Mouse (Mus musculus): ENCODE measurements around the gene Fam196b. TPM values are rescaled to one million over a fixed set of nuclear protein-coding genes. Genes with fewer than 3 reads are reported as not detected.

The Fam196b gene
- 1 to 10 TPM in 1 of 2 experiments, under 1 TPM in 1; 0.87 to 1.2 TPM for total RNA-seq (2021)
- long read RNA-seq = 0 reads

DNA sequence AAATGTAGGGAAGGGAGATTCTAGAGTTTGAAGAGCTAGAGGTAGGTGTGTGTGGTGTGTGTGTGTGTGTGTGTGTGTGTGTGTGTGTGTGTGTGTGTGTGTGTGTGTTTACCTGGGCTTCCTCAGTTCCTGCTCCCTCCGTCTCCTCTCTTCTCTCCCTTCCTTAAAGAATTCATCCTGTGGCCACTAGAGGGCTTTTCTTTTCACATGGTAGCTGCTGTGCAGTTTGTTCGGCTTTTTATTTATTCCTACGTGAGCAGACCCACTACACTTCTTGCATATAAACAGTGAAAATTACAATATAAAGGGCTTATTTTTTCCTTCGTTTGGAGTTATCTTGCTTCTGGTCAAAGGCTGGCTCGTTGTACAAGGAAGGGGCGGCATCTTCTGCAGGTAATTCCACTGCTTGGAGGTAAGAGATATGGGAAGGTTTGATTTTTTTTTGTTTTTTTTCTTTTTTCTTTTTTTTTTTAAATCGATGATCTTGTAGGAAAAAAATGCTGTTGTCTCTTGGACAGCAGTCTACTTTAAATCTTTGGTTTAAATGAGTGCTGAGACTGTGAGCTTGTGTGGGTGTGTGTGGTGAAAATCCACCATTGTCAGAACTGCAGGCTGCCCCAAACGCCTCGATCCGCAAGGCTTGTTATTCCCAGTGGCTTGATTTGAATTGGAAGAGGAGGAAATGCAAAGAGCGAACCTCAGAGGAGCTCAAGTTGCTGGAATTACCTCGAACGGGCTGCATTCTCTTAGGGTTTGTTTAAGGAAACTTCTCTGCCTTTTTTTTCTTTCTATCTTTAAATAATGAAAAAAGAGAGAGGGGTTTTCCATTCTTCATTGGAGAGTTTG is at the start of gene Fam196b:
Fam196b (plus strand) TSS at position 289 of the 846 bp plus-strand sequence.
- peak; percentile 17 to 46 for DNase-seq (ENCODE audit: low spot score in 2 of 2)

DNA sequence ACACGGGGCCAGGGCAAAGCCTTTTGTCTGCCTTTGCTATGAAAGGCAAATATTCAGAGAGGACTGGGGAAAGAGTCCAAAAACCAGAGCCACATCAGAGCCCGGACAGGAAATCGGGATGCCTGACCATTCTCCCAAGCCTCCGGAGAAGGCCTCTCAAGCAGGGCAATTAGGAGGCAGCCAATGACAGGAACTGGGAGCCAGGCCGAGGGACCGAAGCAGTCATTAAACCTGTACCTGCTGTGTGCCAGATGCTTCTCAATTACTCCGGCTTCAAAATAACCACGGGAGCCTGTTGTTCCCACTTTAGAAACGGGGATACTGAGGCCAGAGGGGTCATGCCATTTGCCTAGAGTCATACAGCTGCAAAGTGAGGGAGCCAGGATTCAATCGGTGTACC is 42.6 kb upstream of the Fam196b start:
- DNase-seq (ENCODE audit: low spot score in 2 of 2) = peak; percentile 21 to 35

DNA sequence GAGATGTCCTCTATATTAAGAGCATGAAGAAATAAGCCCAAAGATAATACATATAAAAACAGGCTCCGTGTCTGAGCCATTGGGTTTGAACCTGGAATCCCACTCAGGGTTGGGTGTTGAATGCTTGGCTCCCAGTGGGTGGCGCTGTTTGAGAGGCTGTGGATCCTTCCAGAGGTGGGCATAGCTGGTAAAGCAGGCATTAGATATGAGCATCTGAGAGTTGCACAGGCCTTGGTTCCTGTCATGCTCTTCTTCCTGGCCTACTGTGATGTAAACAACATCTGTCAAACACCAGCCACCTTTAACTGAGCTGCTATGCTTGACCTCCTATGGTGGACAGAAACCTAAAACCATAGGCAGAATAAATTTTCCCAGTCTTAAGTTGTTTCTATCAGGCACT is 38.7 kb upstream of the Fam196b start:
- DNase-seq (ENCODE audit: low spot score in 2 of 2) = peak; percentile 33 to 49

DNA sequence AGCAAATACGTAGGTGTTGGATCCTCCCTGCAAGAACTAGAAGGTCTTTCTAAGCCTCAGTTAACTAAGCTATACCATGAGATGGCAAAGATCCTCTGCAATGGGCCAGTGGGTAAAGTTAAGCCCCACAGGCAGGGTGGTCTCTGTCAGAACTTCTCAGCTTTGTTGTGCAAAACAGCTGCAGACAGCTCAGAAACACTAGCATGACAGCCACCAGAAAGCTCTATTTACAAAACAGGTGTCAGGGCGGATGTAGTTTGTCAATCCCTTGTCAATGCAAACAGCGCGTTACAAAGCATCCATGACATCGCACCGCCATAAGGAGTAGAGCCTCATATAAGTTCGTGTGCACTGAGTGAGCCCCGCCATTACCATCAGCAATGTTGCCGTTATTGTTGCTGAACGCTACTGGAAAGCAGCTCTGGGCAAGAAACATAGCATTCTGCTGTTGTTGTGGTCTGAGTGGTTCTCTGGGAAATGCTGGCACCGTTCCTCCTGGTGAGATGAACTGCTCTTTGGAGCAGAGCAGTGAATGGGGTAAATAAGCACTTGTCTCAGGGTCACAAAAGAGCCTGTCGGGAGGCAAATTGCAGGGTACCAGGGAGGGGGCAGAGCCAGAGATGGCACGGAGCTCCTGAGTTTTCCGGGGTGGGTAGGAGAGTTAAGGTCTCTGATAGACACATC is 38.1 kb upstream of the Fam196b start:
- peak; percentile 34 to 45 for DNase-seq (ENCODE audit: low spot score in 2 of 2)

DNA sequence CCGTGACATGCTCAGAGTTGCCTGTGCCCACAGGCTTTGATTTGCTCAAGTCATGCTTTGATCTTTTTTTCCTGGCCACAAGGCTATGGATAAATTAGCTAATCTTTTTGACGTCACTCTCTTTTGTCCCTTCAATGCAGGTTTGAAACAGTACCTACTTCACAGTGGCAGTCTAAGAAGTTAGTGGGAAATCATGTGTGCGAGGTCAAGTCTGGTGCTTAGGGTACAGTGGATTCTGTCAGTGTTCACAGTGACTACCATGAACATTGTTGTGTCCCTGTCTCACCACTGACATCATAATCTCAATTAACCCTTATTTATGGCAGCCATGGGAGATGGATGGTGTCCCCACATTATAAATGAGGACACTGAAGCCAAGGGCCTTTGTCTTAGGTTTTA is 37.6 kb upstream of the Fam196b start:
- DNase-seq (ENCODE audit: low spot score in 2 of 2) = no peak

DNA sequence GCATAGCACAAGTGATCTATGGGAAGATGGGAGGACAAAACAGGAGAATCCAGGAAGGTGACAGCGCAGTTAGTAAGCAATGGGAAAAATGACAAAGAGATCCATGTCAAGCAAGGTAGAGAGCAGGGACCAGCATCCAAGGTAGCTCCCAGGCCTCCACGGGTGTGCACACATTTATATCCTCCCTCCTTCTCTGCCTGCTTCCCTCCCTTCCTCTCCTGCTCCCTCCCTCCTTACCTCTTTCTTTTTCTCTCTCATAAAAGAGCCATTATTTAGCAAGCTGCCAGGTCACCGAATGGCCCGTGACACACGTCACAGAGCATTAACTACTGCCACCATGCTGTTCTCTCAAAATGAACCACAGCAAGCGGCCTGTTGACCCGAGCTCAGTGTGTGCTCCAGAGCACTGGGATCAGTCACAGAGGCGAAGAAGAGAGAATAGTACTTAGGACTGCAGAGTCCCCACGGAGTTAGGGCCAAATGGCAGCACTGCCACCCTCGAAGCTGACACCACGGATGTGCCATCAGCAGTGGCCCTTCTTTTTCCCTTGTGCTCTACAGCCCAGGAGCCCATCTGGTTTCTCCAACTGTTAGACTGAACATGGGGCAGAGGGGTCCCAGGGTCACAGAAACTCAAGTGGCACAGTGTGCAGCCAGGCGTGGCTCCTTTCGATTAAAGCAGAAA is 30.4 kb upstream of the Fam196b start:
- no peak for DNase-seq (ENCODE audit: low spot score in 2 of 2)

DNA sequence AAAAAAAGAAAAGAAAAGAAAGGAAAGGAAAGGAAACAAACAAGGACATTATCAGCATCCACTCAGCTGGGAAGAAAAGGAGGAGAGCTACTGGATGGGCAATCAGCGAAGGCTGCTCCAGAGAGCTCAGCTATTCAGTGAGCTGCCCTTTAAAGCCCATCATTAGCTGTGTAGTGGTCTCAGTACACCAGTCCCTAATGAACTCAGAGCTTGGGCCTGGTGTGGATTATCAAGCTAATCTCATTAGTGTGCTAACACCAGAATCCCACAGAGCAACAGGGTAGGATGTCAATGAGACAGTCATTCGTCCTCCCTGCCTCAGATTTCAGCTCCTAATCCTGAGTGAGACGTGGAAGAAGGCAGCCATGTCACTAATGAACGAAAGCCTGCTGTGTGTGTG is 24.4 kb upstream of the Fam196b start:
- DNase-seq (ENCODE audit: low spot score in 2 of 2) = no peak

DNA sequence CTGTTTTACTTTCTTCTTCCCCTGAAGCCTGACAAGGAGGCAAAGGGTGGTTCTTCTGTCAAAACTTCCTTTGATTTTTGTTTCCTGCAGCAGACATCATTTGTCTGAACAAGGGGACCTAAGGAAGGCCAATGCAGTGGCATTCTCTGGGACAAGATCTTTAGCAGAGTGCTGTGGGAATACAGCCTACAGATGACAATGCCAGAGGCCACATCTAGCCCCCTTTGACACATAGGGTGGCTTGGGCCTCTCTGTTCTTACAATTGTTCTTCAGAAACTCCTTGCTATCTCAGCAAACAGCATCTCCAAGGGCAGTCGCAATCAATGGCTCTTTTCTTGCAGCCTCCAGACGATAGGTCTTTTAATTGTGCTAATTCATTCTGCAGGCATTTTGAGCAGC is 23.9 kb upstream of the Fam196b start:
- no peak for DNase-seq (ENCODE audit: low spot score in 2 of 2)

DNA sequence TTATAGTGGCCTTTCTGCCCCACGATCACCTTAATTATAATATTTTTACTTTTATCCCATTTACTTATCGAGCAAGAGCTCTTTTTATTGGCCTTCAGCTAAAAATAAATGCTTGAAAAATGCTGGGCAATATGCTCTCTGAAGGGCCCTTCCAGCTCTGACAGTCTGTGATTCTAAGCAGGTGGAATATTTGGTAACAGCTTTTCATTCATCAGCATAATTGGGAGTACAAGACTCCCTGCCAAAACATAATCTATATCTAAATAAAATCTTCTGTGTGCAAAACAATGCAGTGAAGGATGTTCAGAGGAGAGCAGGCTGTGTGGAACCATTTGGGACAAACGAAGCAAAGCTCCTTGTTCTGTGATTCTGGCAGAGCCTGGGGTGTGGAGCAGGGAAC is 23.3 kb upstream of the Fam196b start:
- DNase-seq (ENCODE audit: low spot score in 2 of 2) = peak; percentile 17 to 24

DNA sequence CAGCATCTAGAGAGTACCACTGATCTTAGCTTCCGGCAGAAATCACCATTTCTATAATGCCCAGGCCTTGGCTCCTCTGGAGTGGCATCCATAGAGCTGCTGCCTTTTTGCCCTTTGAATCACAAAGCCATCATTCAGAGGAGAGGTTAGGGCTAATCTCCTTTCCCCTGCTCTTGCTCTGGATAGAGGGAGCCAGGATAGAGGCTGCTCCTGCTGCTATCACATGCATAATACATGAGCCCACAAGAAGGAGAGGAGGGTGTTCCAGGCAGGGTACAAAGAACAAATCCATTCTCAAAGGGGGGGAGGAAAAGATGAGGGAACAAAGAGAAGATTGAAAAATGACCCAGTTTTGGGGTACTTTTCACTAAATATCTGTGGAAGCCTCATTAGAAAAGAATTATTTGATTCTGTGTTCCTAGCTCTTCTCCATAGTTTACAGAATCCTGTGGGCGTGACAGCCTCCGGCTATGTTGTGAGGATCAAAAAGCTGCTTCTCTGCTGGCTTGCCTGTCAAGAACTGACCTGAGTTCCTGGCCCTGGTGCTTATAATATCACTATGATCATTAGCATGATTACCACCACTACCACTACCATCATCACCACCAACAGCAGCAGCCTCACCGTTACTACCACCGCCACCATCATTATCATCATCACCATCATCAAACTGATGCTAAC is 16.8 kb upstream of the Fam196b start:
- no peak for DNase-seq (ENCODE audit: low spot score in 2 of 2)

DNA sequence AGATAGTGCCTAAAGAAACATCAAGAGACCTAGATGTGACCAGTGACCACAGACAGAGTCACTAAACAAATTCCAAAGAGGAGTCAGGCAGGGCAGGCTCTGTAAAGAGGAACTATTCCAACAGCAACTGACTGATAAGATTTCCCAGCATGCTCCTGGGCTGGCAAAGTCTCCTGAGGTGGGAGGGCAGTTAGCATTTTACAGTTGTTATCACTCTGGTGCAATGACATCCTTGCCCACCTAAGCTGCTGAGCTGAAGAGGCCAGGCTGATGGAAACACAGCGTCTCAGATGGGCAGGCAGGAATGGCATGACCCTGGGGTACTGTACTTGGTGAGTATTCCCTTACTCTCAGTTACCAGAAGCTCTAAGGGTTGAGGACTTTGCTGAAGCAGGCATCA is 15.1 kb upstream of the Fam196b start:
- no peak for DNase-seq (ENCODE audit: low spot score in 2 of 2)

DNA sequence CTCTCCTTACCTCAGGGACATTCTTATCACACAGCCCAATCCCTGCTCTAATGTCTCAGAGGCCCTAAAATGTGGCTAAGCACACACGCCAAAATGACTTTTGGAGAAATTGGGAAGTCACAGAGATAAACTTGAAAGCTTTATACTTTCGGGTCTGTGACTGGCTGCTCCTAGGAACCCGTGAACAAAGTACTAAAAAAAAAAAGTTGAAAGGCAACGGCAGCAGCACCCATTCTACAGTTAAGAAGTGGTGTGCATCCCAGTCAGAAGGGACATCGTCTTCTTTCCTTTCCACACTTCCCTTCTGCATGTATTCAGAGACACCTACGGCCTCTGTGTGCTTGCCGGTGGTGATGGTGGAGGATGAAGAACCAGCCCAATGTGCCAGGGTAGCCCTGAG is 14.6 kb upstream of the Fam196b start:
- DNase-seq (ENCODE audit: low spot score in 2 of 2) = no peak

DNA sequence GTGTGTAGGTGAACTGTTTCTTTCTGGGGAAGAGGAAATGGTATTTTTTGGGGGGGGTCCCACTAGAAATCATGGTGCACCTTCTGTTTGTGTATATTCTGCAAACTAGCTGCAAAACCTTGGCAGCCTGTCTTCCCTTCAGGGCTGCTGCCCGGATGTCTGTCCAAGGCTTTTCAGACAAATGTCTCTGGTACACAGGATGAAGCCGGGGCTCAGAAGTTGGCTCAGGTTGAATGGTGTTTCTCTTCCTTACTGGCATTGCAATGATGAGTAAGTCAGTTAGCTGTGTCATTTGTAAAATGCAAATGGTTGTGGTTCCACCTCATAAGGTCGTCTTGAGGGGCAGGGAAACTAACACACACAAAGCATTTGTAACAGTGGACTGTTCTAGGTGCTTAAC is 8.4 kb upstream of the Fam196b start:
- no peak for DNase-seq (ENCODE audit: low spot score in 2 of 2)

DNA sequence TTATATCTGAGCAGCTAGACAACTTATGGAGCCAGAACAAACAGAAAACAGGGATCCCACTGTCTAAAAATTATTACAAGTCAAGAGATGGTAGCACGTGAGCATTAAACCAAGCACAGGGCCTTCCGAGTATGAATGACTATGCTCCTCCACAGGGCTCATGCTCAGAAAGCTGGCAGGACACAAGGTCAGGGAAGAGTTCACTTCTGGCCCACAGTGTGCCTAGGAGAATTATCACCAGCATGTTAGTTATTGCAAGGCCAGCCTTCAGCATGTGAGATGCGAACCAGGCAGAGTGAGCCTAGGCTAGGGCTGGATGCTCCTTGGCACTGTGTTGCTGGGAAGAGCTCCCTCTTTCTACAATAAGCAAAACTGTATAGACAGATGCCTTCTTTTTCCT is 5.9 kb upstream of the Fam196b start:
- no peak for DNase-seq (ENCODE audit: low spot score in 2 of 2)

DNA sequence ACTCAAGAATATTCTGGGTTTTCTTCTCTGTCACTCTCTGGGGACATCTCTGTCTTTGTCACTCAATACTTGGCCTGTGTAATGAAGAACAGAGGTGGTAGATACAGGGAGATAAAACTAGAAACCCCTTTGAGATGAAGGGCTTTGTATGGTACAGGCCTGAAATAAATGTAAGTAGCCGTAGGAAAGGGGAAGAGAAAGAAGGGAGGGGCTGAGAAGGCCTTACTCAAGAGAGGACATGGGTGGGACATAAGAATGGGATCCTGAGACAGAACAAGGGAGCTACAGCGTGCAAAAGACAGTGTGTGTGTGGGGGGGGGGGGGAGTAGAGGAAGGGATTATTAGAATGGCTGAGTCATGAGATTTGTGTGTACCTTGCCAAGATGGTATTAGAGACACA is 5.3 kb upstream of the Fam196b start:
- DNase-seq (ENCODE audit: low spot score in 2 of 2) = no peak

DNA sequence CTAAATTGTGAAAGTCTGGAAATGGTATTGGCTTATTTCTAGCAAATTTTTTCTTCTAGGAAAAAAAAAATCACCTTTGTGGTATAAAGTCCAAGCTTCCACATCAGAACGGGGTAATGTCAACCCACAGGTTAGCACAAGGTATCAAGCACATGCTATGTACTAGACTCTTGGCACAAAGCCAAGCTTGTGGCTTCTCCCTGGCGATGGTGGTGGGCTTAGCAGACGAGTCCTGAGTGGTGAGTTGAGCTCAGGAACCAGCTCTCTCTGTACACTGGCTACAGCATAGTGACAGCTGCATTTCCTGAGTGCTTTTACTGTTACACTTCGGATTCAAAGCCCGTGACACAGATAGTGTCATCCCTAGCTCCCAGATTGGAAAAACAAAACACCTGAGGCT is 2.9 kb upstream of the Fam196b start:
- DNase-seq (ENCODE audit: low spot score in 2 of 2) = no peak

DNA sequence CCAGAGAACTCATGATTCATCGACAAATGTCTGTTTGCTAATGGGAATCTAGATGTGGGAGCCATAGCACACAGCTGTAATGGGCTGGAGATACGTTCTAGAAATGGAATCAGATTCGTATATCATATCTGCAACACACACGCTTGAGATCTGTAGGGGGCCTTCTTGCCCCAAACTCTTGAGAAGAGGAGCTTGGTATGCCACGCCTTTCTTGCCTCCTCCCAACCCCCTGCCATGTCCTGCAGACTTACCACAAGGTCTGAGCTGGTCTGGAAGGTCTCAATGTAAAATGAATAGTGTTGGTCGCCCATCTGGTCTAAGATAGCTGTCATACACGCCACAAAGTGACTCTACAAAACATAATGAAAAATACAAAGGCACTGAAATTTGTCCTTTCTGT is 2.4 kb upstream of the Fam196b start:
- no peak for DNase-seq (ENCODE audit: low spot score in 2 of 2)

DNA sequence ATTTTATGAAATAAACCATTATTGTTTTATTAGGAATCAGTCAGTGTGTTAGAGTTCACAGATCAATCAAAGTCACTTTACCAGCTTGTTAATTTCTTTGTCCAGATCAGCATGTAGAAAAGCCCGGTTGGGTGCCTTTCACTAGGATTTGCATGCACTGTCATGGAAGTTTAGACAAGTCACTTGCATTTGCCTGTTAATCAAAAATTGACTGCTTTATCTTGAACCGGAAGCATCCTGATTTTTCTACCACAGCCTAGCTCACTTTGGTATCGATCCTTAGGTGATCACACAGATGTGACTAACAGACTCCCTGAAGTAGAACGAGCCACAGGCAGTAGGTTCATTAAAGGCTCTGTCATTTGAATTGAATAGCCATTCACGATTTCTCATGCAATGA is 761 bp downstream of the Fam196b start:
- DNase-seq (ENCODE audit: low spot score in 2 of 2) = no peak

DNA sequence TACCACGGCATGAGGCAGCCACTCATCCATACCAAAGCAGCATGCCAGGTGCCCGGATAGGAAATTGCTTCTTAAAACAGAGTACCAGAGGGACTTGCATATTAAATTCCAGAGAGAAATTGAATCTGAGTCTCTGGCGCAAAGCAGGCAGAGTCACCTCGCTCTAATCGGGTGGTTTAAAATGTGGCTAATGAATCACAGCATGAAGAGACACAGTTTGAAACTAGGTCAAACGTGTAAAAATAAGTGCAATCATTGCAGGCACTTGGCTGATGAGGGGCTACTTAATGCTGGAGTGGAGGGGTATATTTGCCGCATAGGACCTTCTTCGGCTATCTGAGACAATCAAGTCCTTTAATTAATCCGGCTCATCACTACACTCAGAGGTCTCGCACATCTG is 1.6 kb downstream of the Fam196b start:
- DNase-seq (ENCODE audit: low spot score in 2 of 2) = no peak

DNA sequence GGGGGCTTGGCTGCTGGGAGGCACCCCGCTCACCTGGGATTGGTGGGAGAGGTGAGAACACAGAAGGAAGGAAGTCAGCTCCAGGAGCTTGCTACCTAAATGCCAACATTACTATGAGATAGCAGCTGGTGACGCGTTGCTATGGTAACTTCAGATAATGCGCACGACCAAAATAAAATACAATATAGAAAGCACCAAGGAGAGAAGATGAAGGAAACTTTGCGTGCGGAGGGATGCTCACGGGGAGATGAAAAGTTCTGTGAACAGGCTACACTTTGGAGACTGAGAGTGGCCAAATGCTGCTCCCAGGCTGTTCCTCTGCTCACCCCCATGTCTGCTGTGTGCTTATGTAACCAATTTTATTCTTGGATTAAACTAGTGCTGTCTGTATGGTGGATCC is 2.4 kb downstream of the Fam196b start:
- DNase-seq (ENCODE audit: low spot score in 2 of 2) = no peak

DNA sequence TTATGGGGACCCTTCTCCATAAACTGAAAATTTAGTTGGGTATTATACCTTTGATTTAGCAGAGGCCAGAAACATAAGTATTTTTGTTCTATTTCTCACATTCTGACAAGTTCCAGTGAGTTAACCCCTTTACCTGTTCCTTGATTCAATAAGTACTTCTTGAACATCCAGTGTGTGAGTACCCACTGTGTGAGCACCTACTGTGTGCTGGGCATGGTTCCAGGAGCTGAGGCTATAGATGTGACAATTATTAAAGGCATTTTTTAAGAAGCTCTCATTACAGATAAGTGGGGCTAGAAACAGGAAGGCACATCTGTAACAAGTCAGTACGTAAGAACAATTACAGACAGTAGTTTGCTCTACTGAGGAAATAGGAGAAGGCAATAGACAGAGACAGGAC is 4.7 kb downstream of the Fam196b start:
- DNase-seq (ENCODE audit: low spot score in 2 of 2) = no peak

DNA sequence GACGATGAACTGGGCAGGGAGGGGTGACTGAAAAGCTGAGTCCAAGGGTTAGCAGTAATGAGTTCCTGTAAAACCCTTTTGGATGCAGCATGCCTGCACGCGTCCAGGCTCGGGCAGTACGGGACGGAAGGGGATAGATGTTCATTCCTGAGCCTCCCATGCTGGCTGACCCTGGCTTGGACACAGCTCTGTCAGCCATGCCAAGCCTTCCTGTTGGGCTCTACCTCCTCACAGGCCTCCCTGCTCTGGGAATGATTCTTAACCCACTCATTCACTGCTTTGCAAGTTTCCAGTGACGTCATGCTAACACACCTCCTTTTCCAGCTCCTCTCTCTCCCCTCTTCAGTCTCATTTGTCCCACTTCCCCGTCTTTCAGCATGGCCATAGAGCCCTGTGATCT is 9.0 kb downstream of the Fam196b start:
- DNase-seq (ENCODE audit: low spot score in 2 of 2) = no peak

Measured in layer of hippocampus, postnatal 10 days (tissue).